Mouse (Mus musculus) gastrocnemius, postnatal 25 days (tissue): ENCODE measurements at regions not wholly inside any gene's neighbourhood (a gene's known extent, or its start where the extent isn't known, plus 50 kb on each side); places are given as distances from the start of the nearest gene placed in this dataset.
"Not testable (repeated sequence)": the region's sequence is repeated elsewhere in the genome, so short reads cannot be mapped to it uniquely, and the experiment has no call there.

Experiments used
- DNase-seq: peaks from one replicate; pipeline ENCODE4 v3.0.0; 2022

- DNase-seq = no peak
These were observed 217.3 kb downstream of the Matn1 start for GRCm38 (mm10) chr4:131161501-131161900.

GRCm38 (mm10) chr4:131163782-131164315, 219.7 kb downstream of the Matn1 start:
- DNase-seq = no peak

GRCm38 (mm10) chr4:131166574-131167270, 222.5 kb downstream of the Matn1 start:
- DNase-seq = no peak

GRCm38 (mm10) chr4:131167921-131168320, 223.7 kb downstream of the Matn1 start:
- DNase-seq = no peak

GRCm38 (mm10) chr4:131173783-131174460, 229.7 kb downstream of the Matn1 start:
- DNase-seq = no peak

- no peak for DNase-seq
These were observed 232.5 kb downstream of the Matn1 start for GRCm38 (mm10) chr4:131176701-131177100.

- no peak for DNase-seq
These were observed 233.7 kb downstream of the Matn1 start for GRCm38 (mm10) chr4:131177889-131178288.

- not testable (repeated sequence) for DNase-seq
These were observed 234.5 kb downstream of the Matn1 start for GRCm38 (mm10) chr4:131178642-131179041.

GRCm38 (mm10) chr4:131188066-131188465, 243.9 kb downstream of the Matn1 start:
- DNase-seq = no peak

GRCm38 (mm10) chr4:131191106-131191880, 247.1 kb downstream of the Matn1 start:
- DNase-seq = no peak

- DNase-seq = no peak
These were observed 249.8 kb downstream of the Matn1 start for GRCm38 (mm10) chr4:131193900-131194419.

GRCm38 (mm10) chr4:131196147-131196546, 252.0 kb downstream of the Matn1 start:
- no peak for DNase-seq

GRCm38 (mm10) chr4:131203721-131204120, 259.5 kb downstream of the Matn1 start:
- no peak for DNase-seq

GRCm38 (mm10) chr4:131204722-131205121, 260.5 kb downstream of the Matn1 start:
- no peak for DNase-seq

- no peak for DNase-seq
These were observed 260.9 kb downstream of the Matn1 start for GRCm38 (mm10) chr4:131205127-131205526.

GRCm38 (mm10) chr4:131205685-131206084, 261.5 kb downstream of the Matn1 start:
- DNase-seq = no peak

- DNase-seq = no peak
These were observed 262.1 kb downstream of the Matn1 start for GRCm38 (mm10) chr4:131206181-131206885.

- DNase-seq = no peak
These were observed 262.7 kb downstream of the Matn1 start for GRCm38 (mm10) chr4:131206886-131207200.

GRCm38 (mm10) chr4:131207249-131207648, 263.1 kb downstream of the Matn1 start:
- DNase-seq = no peak

- DNase-seq = no peak
These were observed 264.0 kb downstream of the Matn1 start for GRCm38 (mm10) chr4:131208166-131208565.

- no peak for DNase-seq
These were observed 264.5 kb downstream of the Matn1 start for GRCm38 (mm10) chr4:131208637-131209036.

GRCm38 (mm10) chr4:131212711-131213110, 268.5 kb downstream of the Matn1 start:
- no peak for DNase-seq
